Mouse (Mus musculus) limb, embryonic 12.5 days (tissue): ENCODE measurements at regions not wholly inside any gene's neighbourhood (a gene's known extent, or its start where the extent isn't known, plus 50 kb on each side); places are given as distances from the start of the nearest gene placed in this dataset.
"Not testable (repeated sequence)": the region's sequence is repeated elsewhere in the genome, so short reads cannot be mapped to it uniquely, and the experiment has no call there.

Experiments
- ATAC-seq: fragments of 200-750 bp; cut with Nextera tagmentation; 2 replicates; pipeline ENCODE4 v1.8.0; 2017; ENCODE audit warnings: low read depth, moderate TSS enrichment; ENCODE audit not compliant: insufficient number of reproducible peaks, insufficient read depth, low FRiP score, low TSS enrichment
- H3K27ac ChIP-seq: fragments of 300-500 bp; sonication (generic); 2 replicates; pipeline ENCODE4 v1.5.1; 2016; ENCODE audit warnings: mild to moderate bottlenecking, moderate library complexity
- H3K27me3 ChIP-seq: fragments of 300-500 bp; sonication (generic); 2 replicates; pipeline ENCODE4 v1.6.1; 2016; ENCODE audit warnings: mild to moderate bottlenecking, moderate library complexity
- H3K36me3 ChIP-seq: fragments of 300-500 bp; sonication (generic); 2 replicates; pipeline ENCODE4 v1.6.1; 2016; ENCODE audit warnings: mild to moderate bottlenecking, moderate library complexity
- H3K4me1 ChIP-seq: fragments of 300-500 bp; sonication (generic); replicated peaks from 2 replicates; pipeline ENCODE4 v1.6.1; 2016
- H3K4me2 ChIP-seq: fragments of 300-500 bp; sonication (generic); 2 replicates; pipeline ENCODE4 v1.6.1; 2016; ENCODE audit warnings: mild to moderate bottlenecking, moderate library complexity
- H3K4me3 ChIP-seq: fragments of 300-500 bp; sonication (generic); replicated peaks from 2 replicates; pipeline ENCODE4 v1.5.1; 2016; ENCODE audit warnings: mild to moderate bottlenecking
- H3K9ac ChIP-seq: fragments of 300-500 bp; sonication (generic); replicated peaks from 2 replicates; pipeline ENCODE4 v1.6.1; 2016; ENCODE audit warnings: mild to moderate bottlenecking, moderate library complexity
- H3K9me3 ChIP-seq: fragments of 300-500 bp; sonication (generic); 2 replicates; pipeline ENCODE4 v1.6.1; 2016; ENCODE audit warnings: mild to moderate bottlenecking, moderate library complexity
- WGBS: fragments of 180-500 bp; shearing (Covaris S2); methylation state at CpG from one replicate; pipeline ENCODE4 v1.1.7; 2016; 5-methylcytosine and 5-hydroxymethylcytosine counted together

- no peak for ATAC-seq
- Histone ChIP-seq H3K4me2 (no peak overlapping the region), H3K4me1 (no peaks in the 10 kb centered on the region), H3K9ac (no peak overlapping the region), H3K27ac (no peak overlapping the region), H3K36me3 (no peaks in the 10 kb centered on the region), H3K27me3 (0 out of 2 replicates have a peak, but pooled peaks cover 4% of the 10 kb centered on the region), H3K9me3 (no peaks in the 10 kb centered on the region), H3K4me3 (no peak overlapping the region)
- WGBS, result 78% methylated on average over 6 of the region's 6 CpGs
Measured at GRCm38 (mm10) chr4:153616938-153617337, 134.3 kb upstream of the Ajap1 start.

- no peak for ATAC-seq
- 85% methylated on average over 5 of the region's 5 CpGs for WGBS
- H3K27ac ChIP-seq, result no peak overlapping the region
- no peaks in the 10 kb centered on the region for H3K36me3 ChIP-seq
- no peak overlapping the region for H3K9ac ChIP-seq
- no peak overlapping the region for H3K4me3 ChIP-seq
- H3K4me1 ChIP-seq, result no peaks in the 10 kb centered on the region
- H3K9me3 ChIP-seq, result no peaks in the 10 kb centered on the region
- H3K4me2 ChIP-seq, result no peak overlapping the region
- 0 out of 2 replicates have a peak, but pooled peaks cover 4% of the 10 kb centered on the region for H3K27me3 ChIP-seq
Measured at GRCm38 (mm10) chr4:153620871-153621270, 138.3 kb upstream of the Ajap1 start.

- Histone ChIP-seq H3K27ac (no peak overlapping the region), H3K36me3 (no peaks in the 10 kb centered on the region), H3K4me3 (no peak overlapping the region), H3K4me2 (no peak overlapping the region), H3K9me3 (no peaks in the 10 kb centered on the region), H3K4me1 (no peaks in the 10 kb centered on the region), H3K27me3 (peaks cover 22% of the 10 kb centered on the region), H3K9ac (no peak overlapping the region)
- no peak for ATAC-seq
- 71% methylated on average over 7 of the region's 7 CpGs for WGBS
Measured at GRCm38 (mm10) chr4:153631161-153631560, 148.6 kb upstream of the Ajap1 start.

- WGBS, result 92% methylated on average over 5 of the region's 5 CpGs
- H3K9me3 ChIP-seq, result no peaks in the 10 kb centered on the region
- H3K36me3 ChIP-seq, result no peaks in the 10 kb centered on the region
- ATAC-seq, result no peak
- no peaks in the 10 kb centered on the region for H3K4me1 ChIP-seq
- H3K4me2 ChIP-seq, result no peak overlapping the region
- H3K4me3 ChIP-seq, result no peak overlapping the region
- H3K27me3 ChIP-seq, result peaks cover 24% of the 10 kb centered on the region
- H3K9ac ChIP-seq, result no peak overlapping the region
- no peak overlapping the region for H3K27ac ChIP-seq
Measured at GRCm38 (mm10) chr4:153632056-153632455, 149.4 kb upstream of the Ajap1 start.

- ATAC-seq, result no peak
- H3K4me3 ChIP-seq, result no peak overlapping the region
- 90% methylated on average over 19 of the region's 19 CpGs for WGBS
- H3K27ac ChIP-seq, result no peak overlapping the region
- no peaks in the 10 kb centered on the region for H3K9me3 ChIP-seq
- no peak overlapping the region for H3K4me2 ChIP-seq
- no peak overlapping the region for H3K9ac ChIP-seq
- H3K4me1 ChIP-seq, result no peaks in the 10 kb centered on the region
- H3K27me3 ChIP-seq, result peaks cover 27% of the 10 kb centered on the region
- H3K36me3 ChIP-seq, result no peaks in the 10 kb centered on the region
Measured at GRCm38 (mm10) chr4:153632551-153632950, 149.9 kb upstream of the Ajap1 start.

- H3K4me2 ChIP-seq, result no peak overlapping the region
- H3K27me3 ChIP-seq, result peaks cover 27% of the 10 kb centered on the region
- H3K9me3 ChIP-seq, result no peaks in the 10 kb centered on the region
- H3K4me1 ChIP-seq, result no peaks in the 10 kb centered on the region
- no peak overlapping the region for H3K27ac ChIP-seq
- no peak for ATAC-seq
- no peak overlapping the region for H3K9ac ChIP-seq
- H3K36me3 ChIP-seq, result no peaks in the 10 kb centered on the region
- 22% methylated on average over 5 of the region's 5 CpGs for WGBS
- no peak overlapping the region for H3K4me3 ChIP-seq
Measured at GRCm38 (mm10) chr4:153633260-153633659, 150.6 kb upstream of the Ajap1 start.

DNA sequence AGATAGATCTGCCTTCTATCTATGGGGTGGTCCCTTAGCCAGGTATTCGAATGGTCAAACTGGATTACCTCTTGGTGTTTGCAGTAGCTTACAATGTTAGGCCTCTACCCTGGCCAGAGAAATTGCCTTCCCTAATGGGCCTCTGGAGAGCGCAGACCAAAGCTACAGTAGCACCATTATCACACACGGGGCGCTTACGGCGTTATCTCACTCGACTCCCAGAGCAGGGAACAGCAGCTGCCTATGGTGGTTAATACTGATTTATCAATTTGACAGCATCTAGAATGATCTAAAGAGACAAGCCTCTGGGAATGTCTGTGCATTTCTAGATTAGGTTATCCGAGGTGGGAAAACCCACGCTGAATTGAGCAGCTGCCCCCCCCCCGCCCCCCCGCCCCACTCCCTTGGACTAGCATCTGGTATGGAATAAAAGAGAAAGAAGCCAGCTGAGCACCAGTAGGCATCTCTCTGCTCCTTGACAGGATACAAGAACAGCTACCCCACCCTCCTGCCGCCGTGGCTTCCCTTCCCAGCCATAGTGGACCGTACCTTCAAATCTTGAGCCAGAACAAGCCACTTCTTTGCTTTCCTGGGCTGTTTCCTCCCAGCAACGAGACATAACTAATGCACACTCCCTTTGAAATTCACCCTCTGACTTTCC is 151.7 kb upstream of the Ajap1 start:
- H3K27me3 ChIP-seq, result peaks cover 27% of the 10 kb centered on the region
- H3K4me1 ChIP-seq, result no peaks in the 10 kb centered on the region
- no peak for ATAC-seq
- H3K4me2 ChIP-seq, result no peak overlapping the region
- H3K27ac ChIP-seq, result no peak overlapping the region
- H3K36me3 ChIP-seq, result no peaks in the 10 kb centered on the region
- H3K4me3 ChIP-seq, result no peak overlapping the region
- H3K9me3 ChIP-seq, result no peaks in the 10 kb centered on the region
- WGBS, result 44% methylated on average over 15 of the region's 15 CpGs
- no peak overlapping the region for H3K9ac ChIP-seq

- H3K9me3 ChIP-seq, result no peaks in the 10 kb centered on the region
- ATAC-seq, result no peak
Measured at GRCm38 (mm10) chr4:153637989-153638388, 155.4 kb upstream of the Ajap1 start.

DNA sequence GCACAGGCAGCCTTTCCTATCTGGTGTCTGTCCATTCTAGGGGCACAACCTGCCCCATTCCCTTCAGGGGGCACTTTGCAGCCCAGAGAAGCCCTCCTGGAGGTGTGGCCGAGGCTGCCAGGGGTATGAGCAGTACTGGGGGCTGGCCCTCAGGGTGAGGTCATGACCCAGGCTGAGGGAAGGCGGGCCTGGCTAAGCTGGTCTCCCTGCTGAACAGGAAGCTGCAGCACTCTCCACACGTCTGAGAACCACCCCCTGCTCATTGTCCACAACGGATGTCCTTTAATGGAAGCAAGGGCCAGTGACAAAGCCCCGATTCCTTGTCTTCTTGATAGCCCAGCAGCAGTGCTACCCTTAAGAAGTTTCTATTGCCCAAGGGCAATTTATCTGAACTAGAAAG is 169.2 kb upstream of the Ajap1 start:
- H3K9ac ChIP-seq, result no peak overlapping the region
- ATAC-seq, result no peak
- no peak overlapping the region for H3K4me2 ChIP-seq
- no peaks in the 10 kb centered on the region for H3K36me3 ChIP-seq
- no peak overlapping the region for H3K4me3 ChIP-seq
- no peaks in the 10 kb centered on the region for H3K27me3 ChIP-seq
- no peaks in the 10 kb centered on the region for H3K9me3 ChIP-seq
- WGBS, result 4% methylated on average over 5 of the region's 5 CpGs
- H3K27ac ChIP-seq, result no peak overlapping the region
- H3K4me1 ChIP-seq, result peaks cover 14% of the 10 kb centered on the region

More at GRCm38 (mm10) chr4:153637989-153638388, 155.4 kb upstream of the Ajap1 start:
- 0% methylated on average over 1 of the region's 1 CpGs for WGBS
- Histone ChIP-seq H3K36me3 (no peaks in the 10 kb centered on the region), H3K4me2 (no peak overlapping the region), H3K27me3 (peaks cover 27% of the 10 kb centered on the region), H3K27ac (no peak overlapping the region), H3K4me1 (no peaks in the 10 kb centered on the region), H3K4me3 (no peak overlapping the region), H3K9ac (no peak overlapping the region)

- Histone ChIP-seq H3K9me3 (no peaks in the 10 kb centered on the region), H3K9ac (no peak overlapping the region), H3K27ac (no peak overlapping the region), H3K36me3 (no peaks in the 10 kb centered on the region), H3K4me1 (peaks cover 14% of the 10 kb centered on the region), H3K4me3 (no peak overlapping the region), H3K27me3 (no peaks in the 10 kb centered on the region), H3K4me2 (no peak overlapping the region)
- WGBS, result 87% methylated on average over 11 of the region's 11 CpGs
- no peak for ATAC-seq
Measured at GRCm38 (mm10) chr4:153652841-153653240, 170.2 kb upstream of the Ajap1 start.

DNA sequence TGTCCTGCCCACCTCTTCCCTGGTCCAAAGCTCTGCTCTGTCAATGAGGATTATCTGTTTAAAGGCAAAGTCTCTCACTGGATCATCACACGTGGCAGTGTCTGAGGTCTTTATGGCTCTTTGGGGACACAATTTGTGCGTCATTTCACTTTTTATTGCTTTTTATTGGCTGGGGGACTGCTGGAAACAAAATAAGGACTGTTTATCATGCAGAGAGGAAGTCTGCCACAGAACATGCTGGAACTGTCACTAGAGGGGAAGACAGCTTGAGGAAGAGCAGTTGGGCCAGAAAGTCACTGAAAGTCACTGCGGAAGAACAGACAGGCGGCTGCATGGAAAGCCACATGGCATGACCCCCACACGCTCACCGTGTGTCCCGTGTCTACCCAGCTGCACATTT is 180.1 kb upstream of the Ajap1 start:
- Histone ChIP-seq H3K4me3 (no peak overlapping the region), H3K9me3 (peaks cover 6% of the 10 kb centered on the region; the same call in 1 of the 2 replicates), H3K27me3 (no peaks in the 10 kb centered on the region; the same call in 1 of the 2 replicates), H3K4me2 (no peak overlapping the region), H3K9ac (no peak overlapping the region), H3K4me1 (peaks cover 9% of the 10 kb centered on the region; the same call in 1 of the 2 replicates), H3K36me3 (no peaks in the 10 kb centered on the region), H3K27ac (no peak overlapping the region)
- 69% methylated on average over 7 of the region's 7 CpGs for WGBS
- no peak for ATAC-seq

DNA sequence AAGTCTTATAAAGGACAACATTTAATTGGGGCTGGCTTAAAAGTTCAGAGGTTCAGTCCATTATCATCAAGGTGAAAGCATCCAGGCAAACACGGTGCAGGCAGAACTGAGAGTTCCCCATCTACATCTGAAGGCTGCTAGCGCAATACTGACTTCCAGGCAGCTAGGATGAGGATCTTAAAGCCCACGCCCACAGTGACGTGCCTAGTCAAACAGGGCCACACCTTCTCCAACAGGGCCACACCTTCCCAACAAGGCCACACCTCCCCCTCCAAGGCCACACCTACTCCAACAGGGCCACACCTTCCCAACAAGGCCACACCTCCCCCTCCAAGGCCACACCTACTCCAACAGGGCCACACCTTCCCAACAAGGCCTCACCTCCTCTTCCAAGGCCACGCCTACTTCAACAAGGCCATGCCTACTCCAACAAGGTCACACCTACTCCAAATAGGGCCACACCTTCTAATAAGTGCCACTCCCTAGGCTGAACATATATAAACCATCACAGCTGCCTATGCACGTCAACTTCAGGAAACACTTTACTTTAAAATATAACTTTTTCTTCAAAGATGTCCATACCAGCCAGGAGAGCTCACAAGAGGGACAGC is 184.1 kb upstream of the Ajap1 start:
- not testable (repeated sequence) for H3K27ac ChIP-seq, H3K4me2 ChIP-seq, H3K36me3 ChIP-seq, H3K4me3 ChIP-seq, H3K27me3 ChIP-seq, H3K9ac ChIP-seq, H3K4me1 ChIP-seq, ATAC-seq, H3K9me3 ChIP-seq
- WGBS, result 78% methylated on average over 6 of the region's 6 CpGs
